Mouse (Mus musculus): ENCODE data around the gene Gla.

Gene Gla

DNA sequence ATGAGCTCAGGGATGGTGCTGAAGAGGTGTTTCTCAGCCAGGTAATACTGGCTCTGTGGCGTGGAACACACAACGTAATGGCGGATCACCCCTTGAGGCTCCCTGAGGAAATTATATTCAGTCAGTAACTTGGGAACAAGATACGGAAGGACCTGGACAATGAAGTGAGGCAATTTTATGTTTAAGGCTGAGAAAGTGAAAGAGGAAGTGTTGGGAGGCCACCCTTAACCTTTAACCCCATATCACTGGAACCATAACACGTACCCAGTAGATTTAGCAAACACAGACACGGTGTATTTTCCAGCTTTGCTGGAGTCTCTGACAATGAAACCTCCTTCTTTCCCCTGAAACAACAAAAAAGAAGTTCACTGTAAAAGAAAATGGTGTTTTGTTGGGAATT lies 46.5 kb downstream of the Gla start:
- POLR2A ChIA-PET: interaction anchor here in 1 of 4 experiments (0.7 to 3.9 kb wide), 2 partner anchors 13 to 31 kb away, joined by 4 to 12 read pairs; partner anchors contain the start of genes Rpl36a and Timm8a1
- CTCF ChIA-PET: no interaction called here

DNA sequence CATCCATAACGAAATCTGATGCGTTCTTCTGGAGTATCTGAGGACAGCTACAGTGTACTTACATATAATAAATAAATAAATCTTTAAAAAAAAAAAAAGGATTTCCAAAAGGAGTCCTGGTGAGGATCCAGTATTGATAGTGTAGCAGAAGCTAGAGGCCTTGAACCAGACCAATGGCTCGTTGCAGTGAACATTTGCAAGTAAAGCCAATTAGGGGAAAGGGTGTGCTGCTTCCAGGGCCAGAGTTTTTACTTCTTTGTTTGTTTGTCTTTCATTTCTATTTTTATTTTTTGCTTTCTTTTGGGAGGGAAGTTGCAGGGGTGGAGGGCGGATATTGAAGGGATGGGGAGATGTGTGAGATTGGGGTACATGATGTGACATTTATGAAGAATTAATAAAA lies 47.6 kb downstream of the Gla start:
- ChIA-PET POLR2A (no interaction called here), CTCF (no interaction called here)

DNA sequence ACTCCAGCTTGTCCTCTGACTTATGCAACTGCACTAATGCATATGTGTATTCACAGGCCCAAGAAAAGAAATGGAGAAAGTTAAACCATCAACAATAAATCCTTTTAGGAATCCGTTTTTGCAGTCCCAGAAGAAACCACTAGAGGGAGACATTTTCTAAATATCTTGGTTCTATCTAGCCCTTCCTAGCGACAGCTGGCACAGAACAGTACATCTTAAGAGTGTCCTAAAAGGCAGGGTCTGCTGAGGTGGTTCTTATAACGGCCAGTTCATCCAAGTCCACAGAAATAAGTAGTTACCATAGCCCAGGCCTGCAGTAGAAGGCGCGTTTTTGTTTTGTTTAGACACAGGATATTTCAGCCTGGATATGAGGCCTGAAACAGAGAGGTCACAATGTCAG lies 50.0 kb downstream of the Gla start:
- CTCF ChIA-PET: interaction anchor here in 3 of 4 experiments (0.5 to 2.8 kb wide), 6 partner anchors 9 to 64 kb away, joined by 3 to 6 read pairs (median 3); partner anchors contain the start of gene Timm8a1 (in 2 of the 3)

DNA sequence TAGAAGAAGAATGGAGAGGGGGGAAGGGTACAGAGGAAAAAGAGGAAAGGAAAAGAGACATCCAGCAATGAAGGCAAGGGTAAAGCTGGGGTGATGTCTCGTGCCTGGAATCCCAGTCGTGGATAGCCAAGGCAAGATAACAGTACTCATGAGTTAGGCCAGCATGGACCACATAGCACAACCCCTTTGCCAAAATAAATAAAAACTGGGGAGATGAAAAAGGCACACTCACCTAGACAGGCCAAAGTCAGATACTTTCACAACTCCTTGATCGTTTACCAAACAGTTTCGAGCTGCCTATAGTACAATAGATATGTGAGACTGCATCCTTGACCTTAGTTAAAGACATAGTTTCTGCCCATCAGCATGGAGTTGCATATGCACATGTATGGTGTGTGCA lies 53.6 kb downstream of the Gla start:
- CTCF ChIA-PET: interaction anchor here in 1 of 4 experiments (1.4 kb wide), 1 partner anchor 8 kb away, joined by 3 read pairs; no protein-coding TSS in a partner anchor
- POLR2A ChIA-PET: interaction anchor here in 2 of 4 experiments (1.0 to 3.0 kb wide), 2 partner anchors 38 kb away, joined by 4 to 13 read pairs; partner anchors contain the start of gene Rpl36a (in 2 of the 2)

More for the DNA sequence above, 50.0 kb downstream of the Gla start:
- POLR2A ChIA-PET: interaction anchor here in 2 of 4 experiments (1.9 kb wide), 2 partner anchors 34 kb away, joined by 5 to 9 read pairs; partner anchors contain the start of gene Rpl36a (in 2 of the 2)

DNA sequence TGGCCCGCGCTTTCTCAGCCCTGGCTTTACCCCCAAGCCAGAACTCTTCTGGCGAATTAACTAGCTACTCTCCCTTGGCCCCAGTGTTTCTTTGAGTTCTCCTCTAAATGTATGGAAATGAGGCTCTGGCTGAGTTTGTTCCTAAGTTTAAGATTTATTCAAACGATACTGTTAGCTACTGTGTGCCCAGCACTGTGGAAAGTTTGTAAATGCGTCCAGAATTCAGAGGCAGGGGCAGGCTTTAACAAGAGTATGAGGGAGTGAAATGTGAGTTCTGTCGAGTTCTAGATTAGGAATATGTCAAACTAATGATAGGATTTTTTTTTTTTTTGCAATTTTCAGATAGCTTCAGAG lies 59.0 kb downstream of the Gla start:
- POLR2A ChIA-PET: interaction anchor here (0.6 to 5.1 kb wide), 37 partner anchors 8 to 467 kb away, joined by 3 to 66 read pairs (median 4); partner anchors contain the start of genes Rpl36a (in 4 of the 4), Gla (in 3 of the 4), Hnrnph2 (in 3 of the 4) and Armcx1 (in 1 of the 4)

DNA sequence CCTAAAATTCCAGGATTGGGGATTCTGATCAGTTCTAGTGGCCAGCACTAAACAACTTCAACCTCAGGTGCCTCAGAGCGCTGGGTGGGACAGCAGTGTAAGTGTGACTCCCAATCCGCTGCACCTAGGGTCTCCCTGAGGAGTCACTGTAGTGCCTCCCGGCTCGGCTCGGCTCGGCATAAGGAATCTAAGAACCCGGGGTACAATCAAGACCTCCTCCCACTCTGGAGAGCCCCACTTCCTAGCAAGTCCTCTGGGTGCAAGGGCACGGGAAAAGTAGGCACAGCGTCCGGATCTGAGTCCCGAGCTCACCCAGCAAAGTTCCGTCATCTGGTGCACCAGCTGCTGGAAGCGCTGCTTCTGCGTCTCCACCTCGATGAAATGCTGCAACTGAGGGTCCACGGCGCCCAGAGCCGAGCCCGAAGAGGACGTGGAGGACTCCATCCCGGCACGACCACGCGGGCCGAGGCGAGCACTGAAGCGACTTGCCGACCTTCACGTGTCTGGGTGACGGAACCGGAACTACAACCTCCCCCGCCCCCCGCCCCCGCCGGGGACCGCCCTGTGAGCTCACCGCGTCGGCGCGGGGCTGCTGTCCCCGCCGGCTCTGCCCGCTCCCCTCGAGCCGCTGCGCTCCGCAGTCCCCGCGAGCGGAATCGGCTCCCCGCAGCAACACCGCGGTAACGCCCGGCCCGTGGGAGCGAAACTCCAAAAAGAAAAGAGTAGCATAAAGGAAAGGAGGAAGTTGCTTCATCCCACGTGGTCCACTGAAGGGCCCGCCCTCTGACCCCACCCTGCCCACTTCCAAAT lies 59.6 kb downstream of the Gla start, which contains the start of gene Timm8a1:
Gene Timm8a1, minus strand, starts transcription at position 721 of the 810 bp plus-strand sequence.
- ChIA-PET CTCF (interaction anchor here in 2 of 4 experiments (0.6 to 2.1 kb wide), 12 partner anchors 9 to 1228 kb away, joined by 3 to 7 read pairs (median 4); partner anchors contain the start of genes Gla (in 1 of the 2) and Hnrnph2 (in 1 of the 2)), POLR2A (interaction anchor here (0.6 to 5.1 kb wide), 42 partner anchors 8 to 467 kb away, joined by 3 to 66 read pairs (median 4); partner anchors contain the start of genes Rpl36a (in 4 of the 4), Gla (in 3 of the 4), Hnrnph2 (in 3 of the 4) and Armcx1 (in 1 of the 4))

More for the DNA sequence above, 59.0 kb downstream of the Gla start:
- CTCF ChIA-PET: interaction anchor here in 2 of 4 experiments (0.6 to 2.1 kb wide), 9 partner anchors 8 to 1228 kb away, joined by 3 to 7 read pairs (median 6); partner anchors contain the start of genes Gla (in 1 of the 2) and Hnrnph2 (in 1 of the 2)

DNA sequence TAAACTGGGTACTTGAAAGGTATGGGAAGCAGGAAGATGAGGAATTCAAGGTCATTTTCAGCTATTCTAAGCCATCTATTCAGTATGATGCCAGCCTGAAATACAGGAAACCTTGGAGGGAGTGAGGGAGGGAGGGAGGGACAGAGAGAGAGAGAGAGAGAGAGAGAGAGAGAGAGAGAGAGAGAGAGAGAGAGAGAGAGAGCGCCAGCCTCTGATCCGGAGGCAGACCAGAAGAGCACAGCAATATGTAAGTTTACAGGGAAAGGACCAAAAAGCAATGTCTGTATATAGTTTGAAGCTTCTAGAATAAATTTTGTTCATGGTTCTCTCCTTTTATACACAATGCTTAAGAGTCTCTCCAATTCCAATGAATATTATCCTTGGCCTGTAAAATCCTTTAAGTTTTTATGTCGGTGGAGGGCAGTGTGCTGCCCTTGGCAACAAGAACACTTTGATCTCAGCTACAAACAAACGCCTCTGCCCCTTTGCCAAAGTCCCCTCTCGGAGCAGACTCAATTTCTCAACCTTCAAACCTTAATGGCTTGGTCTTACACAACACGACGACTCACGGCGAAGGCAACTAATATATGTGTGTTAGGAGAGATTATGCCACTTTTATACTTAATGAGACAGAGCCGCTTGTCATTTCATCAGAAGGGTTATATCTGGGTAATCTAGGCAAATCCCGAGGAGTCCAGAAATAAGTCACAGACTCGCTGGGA lies 60.4 kb downstream of the Gla start:
- POLR2A ChIA-PET: interaction anchor here in 3 of 4 experiments (0.6 to 5.1 kb wide), 14 partner anchors 12 to 468 kb away, joined by 3 to 66 read pairs (median 6); partner anchors contain the start of genes Rpl36a (in 3 of the 3), Gla (in 2 of the 3) and Hnrnph2 (in 2 of the 3)
- CTCF ChIA-PET: interaction anchor here in 1 of 4 experiments (0.6 to 2.1 kb wide), 6 partner anchors 8 to 605 kb away, joined by 3 to 7 read pairs (median 4); no protein-coding TSS in a partner anchor

DNA sequence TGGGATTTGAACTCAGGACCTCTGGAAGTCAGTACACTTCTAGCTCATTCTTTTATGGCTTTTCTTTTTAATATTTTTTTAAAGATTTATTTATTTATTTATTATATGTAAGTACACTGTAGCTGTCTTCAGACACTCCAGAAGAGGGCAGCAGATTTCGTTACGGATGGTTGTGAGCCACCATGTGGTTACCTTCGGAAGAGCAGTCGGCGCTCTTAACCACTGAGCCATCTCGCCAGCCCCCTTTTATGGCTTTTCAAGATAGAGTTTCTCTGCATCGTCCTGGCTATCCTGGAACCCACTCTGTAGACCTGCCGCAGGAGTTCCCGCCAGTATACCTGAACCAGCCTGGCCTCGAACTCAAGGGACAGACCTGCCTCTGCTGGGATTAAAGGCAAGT lies 61.1 kb downstream of the Gla start:
- CTCF ChIA-PET: interaction anchor here in 2 of 4 experiments (0.6 to 1.8 kb wide), 6 partner anchors 8 to 453 kb away, joined by 3 to 7 read pairs (median 4); no protein-coding TSS in a partner anchor
- POLR2A ChIA-PET: interaction anchor here in 3 of 4 experiments (0.7 to 5.1 kb wide), 9 partner anchors 10 to 136 kb away, joined by 3 to 66 read pairs (median 4); partner anchors contain the start of genes Rpl36a (in 3 of the 3), Drp2 (in 1 of the 3), Gla (in 1 of the 3) and Hnrnph2 (in 1 of the 3)
